Mouse (Mus musculus) midbrain, postnatal 0 days (tissue): ENCODE data around the gene Tns2. TPM values are rescaled to one million over a fixed set of nuclear protein-coding genes. Genes with fewer than 3 reads are reported as not detected.

ENCODE experiments used
- ATAC-seq: fragments of 200-750 bp; cut with Nextera tagmentation; 2 replicates; pipeline ENCODE4 v1.8.0; 2017; ENCODE audit warnings: moderate number of reproducible peaks, mild to moderate bottlenecking, moderate TSS enrichment, moderate library complexity; ENCODE audit not compliant: low FRiP score
- DNase-seq: peaks from one replicate; pipeline ENCODE4 v3.0.0-alpha.2; 2015; ENCODE audit warnings: low spot score
- H3K27ac ChIP-seq: fragments of 300-500 bp; sonication (generic); 2 replicates; pipeline ENCODE4 v1.5.1; 2014; ENCODE audit warnings: low read depth, mild to moderate bottlenecking, low read length, mixed read lengths
- H3K27me3 ChIP-seq: fragments of 300-500 bp; sonication (generic); 2 replicates; pipeline ENCODE4 v1.6.1; 2014; ENCODE audit warnings: low read length, control low read depth, mixed read lengths; ENCODE audit not compliant: insufficient read depth
- H3K36me3 ChIP-seq: fragments of 300-500 bp; sonication (generic); 2 replicates; pipeline ENCODE4 v1.6.1; 2014; ENCODE audit warnings: low read length, control low read depth, mixed read lengths; ENCODE audit not compliant: insufficient read depth
- H3K4me1 ChIP-seq: fragments of 300-500 bp; sonication (generic); 2 replicates; pipeline ENCODE4 v1.6.1; 2014; ENCODE audit warnings: mild to moderate bottlenecking, control low read depth, antibody characterized with exemption, low read length, mixed read lengths; ENCODE audit not compliant: insufficient read depth
- H3K4me2 ChIP-seq: fragments of 300-500 bp; sonication (generic); 2 replicates; pipeline ENCODE4 v1.6.1; 2014; ENCODE audit warnings: low read depth, mild to moderate bottlenecking, low read length, mixed read lengths; ENCODE audit not compliant: poor library complexity, severe bottlenecking
- H3K4me3 ChIP-seq: fragments of 300-500 bp; sonication (generic); 2 replicates; pipeline ENCODE4 v1.5.1; 2014; ENCODE audit warnings: low read depth, mild to moderate bottlenecking, low read length, moderate library complexity
- H3K9ac ChIP-seq: fragments of 300-500 bp; sonication (generic); replicated peaks from 2 replicates; pipeline ENCODE4 v1.6.1; 2014; ENCODE audit warnings: mild to moderate bottlenecking, low read length, moderate library complexity, mixed read lengths; ENCODE audit not compliant: poor library complexity, severe bottlenecking
- H3K9me3 ChIP-seq: fragments of 300-500 bp; sonication (generic); 2 replicates; pipeline ENCODE4 v1.6.1; 2016; ENCODE audit warnings: low read length, control low read depth
- CTCF ChIP-seq: IDR thresholded peaks from 2 replicates; pipeline ENCODE4 v1.5.1; 2016; ENCODE audit warnings: antibody characterized with exemption, mild to moderate bottlenecking
- WGBS: fragments of 180-500 bp; shearing (Covaris S2); extraction: QIAGEN DNeasy Blood & Tissue Kit; methylation state at CpG from one replicate; pipeline ENCODE4 v1.1.7; 2014; 5-methylcytosine and 5-hydroxymethylcytosine counted together
- polyA plus RNA-seq: library from polyadenylated mRNA; unstranded; fragments of >200 nt; fragmentation: Nextera tagmentation; extraction: Ambion mirVana; gene quantifications from 2 replicates; pipeline ENCODE4 v1.2.1, GENCODE M21; 2015
- total RNA-seq: library from RNA; depleted of rRNA; stranded (reverse); fragments of >200 nt; gene quantifications from 2 replicates; pipeline ENCODE4 v1.2.3, GENCODE M21; 2014; rRNA removed

Tns2 gene
- total and polyA plus RNA-seq, 2 experiments from 2014 or later: 5.1 to 18.1 TPM

- Histone ChIP-seq H3K36me3 (no peaks in the 10 kb centered on the region), H3K4me3 (no peak overlapping the region), H3K4me1 (no peaks in the 10 kb centered on the region), H3K9me3 (no peaks in the 10 kb centered on the region), H3K4me2 (no peak overlapping the region), H3K27me3 (no peaks in the 10 kb centered on the region), H3K9ac (no peak overlapping the region), H3K27ac (no peak overlapping the region)
- ATAC-seq (no peak), DNase-seq (no peak)
- peak; percentile 13; the same call in 1 of the 2 replicates for TF ChIP-seq CTCF
- 52% methylated on average over 3 of the region's 3 CpGs for WGBS
Measured at GRCm38 (mm10) chr15:102163900-102164693, 63.9 kb downstream of the Tns2 start.

GRCm38 (mm10) chr15:102165468-102166100 is 65.4 kb downstream of the Tns2 start:
- H3K27me3 ChIP-seq: no peaks in the 10 kb centered on the region
- no peaks in the 10 kb centered on the region for H3K9me3 ChIP-seq
- H3K4me1 ChIP-seq: no peaks in the 10 kb centered on the region
- no peaks in the 10 kb centered on the region for H3K36me3 ChIP-seq
- DNase-seq: no peak
- no peak overlapping the region for H3K27ac ChIP-seq
- 47% methylated on average over 6 of the region's 6 CpGs for WGBS
- H3K4me2 ChIP-seq: no peak overlapping the region
- H3K4me3 ChIP-seq: no peak overlapping the region
- no peak for ATAC-seq
- H3K9ac ChIP-seq: no peak overlapping the region
- TF ChIP-seq CTCF: no peak

Other genes starting within 250 kb of the Tns2 start
- 18.3 and 45.5 TPM in 2 replicates for gene Krt1, start 249.6 kb upstream of the Tns2 start, total RNA-seq
- 20.0 and 22.7 TPM in 2 replicates for gene Krt1, start 249.6 kb upstream of the Tns2 start, polyA plus RNA-seq
- gene Krt77, start 230.7 kb upstream of the Tns2 start, total RNA-seq: 1.2 and 1.4 TPM in 2 replicates
- 1.5 and 1.6 TPM in 2 replicates for gene Krt77, start 230.7 kb upstream of the Tns2 start, polyA plus RNA-seq
- gene Krt76, start 207.5 kb upstream of the Tns2 start, total RNA-seq: not detected in 2 replicates
- gene Krt76, start 207.5 kb upstream of the Tns2 start, polyA plus RNA-seq: not detected in 2 replicates
- gene Krt4, start 175.7 kb upstream of the Tns2 start, total RNA-seq: 0.38 TPM in 1 of 2 replicates, not detected in the other
- not detected in 2 replicates for gene Krt4, start 175.7 kb upstream of the Tns2 start, polyA plus RNA-seq
- gene Krt79, start 160.1 kb upstream of the Tns2 start, total RNA-seq: 2.3 TPM in 1 of 2 replicates, not detected in the other
- 0.15 and 0.28 TPM in 2 replicates for gene Krt79, start 160.1 kb upstream of the Tns2 start, polyA plus RNA-seq
- gene Krt78, start 146.1 kb upstream of the Tns2 start, total RNA-seq: 0.49 TPM in 1 of 2 replicates, not detected in the other
- not detected in 2 replicates for gene Krt78, start 146.1 kb upstream of the Tns2 start, polyA plus RNA-seq
- 0.61 and 1.6 TPM in 2 replicates for gene Krt8, start 95.9 kb upstream of the Tns2 start, total RNA-seq
- gene Krt8, start 95.9 kb upstream of the Tns2 start, polyA plus RNA-seq: 0.60 and 0.63 TPM in 2 replicates
- gene Krt18, start 72.2 kb upstream of the Tns2 start, total RNA-seq: 0.99 and 1.7 TPM in 2 replicates
- 1.8 and 2.1 TPM in 2 replicates for gene Krt18, start 72.2 kb upstream of the Tns2 start, polyA plus RNA-seq
- gene Eif4b, start 26.6 kb upstream of the Tns2 start, total RNA-seq: 161 and 169 TPM in 2 replicates
- 65.8 and 68.2 TPM in 2 replicates for gene Eif4b, start 26.6 kb upstream of the Tns2 start, polyA plus RNA-seq
- gene Spryd3, start 35.8 kb downstream of the Tns2 start, total RNA-seq: 120 and 134 TPM in 2 replicates
- 118 and 120 TPM in 2 replicates for gene Spryd3, start 35.8 kb downstream of the Tns2 start, polyA plus RNA-seq
- gene Igfbp6, start 43.9 kb downstream of the Tns2 start, total RNA-seq: 11.9 and 13.6 TPM in 2 replicates
- gene Igfbp6, start 43.9 kb downstream of the Tns2 start, polyA plus RNA-seq: 9.9 and 12.7 TPM in 2 replicates
- gene Soat2, start 50.1 kb downstream of the Tns2 start, total RNA-seq: 0.61 TPM in 1 of 2 replicates, not detected in the other
- gene Soat2, start 50.1 kb downstream of the Tns2 start, polyA plus RNA-seq: 0.06 and 0.12 TPM in 2 replicates
- gene Zfp740, start 102.8 kb downstream of the Tns2 start, total RNA-seq: 42.9 and 57.7 TPM in 2 replicates
- 25.1 and 27.6 TPM in 2 replicates for gene Zfp740, start 102.8 kb downstream of the Tns2 start, polyA plus RNA-seq
- 30.3 and 47.5 TPM in 2 replicates for gene Csad, start 104.3 kb downstream of the Tns2 start, total RNA-seq
- gene Csad, start 104.3 kb downstream of the Tns2 start, polyA plus RNA-seq: 32.8 and 34.6 TPM in 2 replicates
- gene Itgb7, start 131.5 kb downstream of the Tns2 start, total RNA-seq: 0.88 and 1.5 TPM in 2 replicates
- 1.1 and 1.2 TPM in 2 replicates for gene Itgb7, start 131.5 kb downstream of the Tns2 start, polyA plus RNA-seq
- gene Rarg, start 157.1 kb downstream of the Tns2 start, total RNA-seq: 4.4 and 12.6 TPM in 2 replicates
- gene Rarg, start 157.1 kb downstream of the Tns2 start, polyA plus RNA-seq: 3.9 and 4.2 TPM in 2 replicates
- not detected in 2 replicates for gene Gm9918, start 170.2 kb downstream of the Tns2 start, total RNA-seq
- gene Gm9918, start 170.2 kb downstream of the Tns2 start, polyA plus RNA-seq: not detected in 2 replicates
- 43.3 and 59.3 TPM in 2 replicates for gene Mfsd5, start 179.0 kb downstream of the Tns2 start, total RNA-seq
- 63.5 and 67.3 TPM in 2 replicates for gene Mfsd5, start 179.0 kb downstream of the Tns2 start, polyA plus RNA-seq
- gene Espl1, start 195.9 kb downstream of the Tns2 start, total RNA-seq: 2.7 and 4.5 TPM in 2 replicates
- 1.7 and 2.7 TPM in 2 replicates for gene Espl1, start 195.9 kb downstream of the Tns2 start, polyA plus RNA-seq
- 145 and 153 TPM in 2 replicates for gene Pfdn5, start 225.7 kb downstream of the Tns2 start, total RNA-seq
- 525 and 567 TPM in 2 replicates for gene Pfdn5, start 225.7 kb downstream of the Tns2 start, polyA plus RNA-seq
- gene Myg1, start 231.3 kb downstream of the Tns2 start, total RNA-seq: 63.1 and 69.1 TPM in 2 replicates
- gene Myg1, start 231.3 kb downstream of the Tns2 start, polyA plus RNA-seq: 83.2 and 87.1 TPM in 2 replicates